Mouse (Mus musculus) layer of hippocampus, postnatal 25 days (tissue): ENCODE results near the gene Gm9639. TPM values are rescaled to one million over a fixed set of nuclear protein-coding genes. Genes with fewer than 3 reads are reported as not detected.
"Not testable (repeated sequence)": the region's sequence is repeated elsewhere in the genome, so short reads cannot be mapped to it uniquely, and the experiment has no call there.

ENCODE experiments used
- DNase-seq, 2 experiments: peaks; one replicate each; pipeline ENCODE4 v3.0.0; 2022; ENCODE audit warnings: mixed read lengths in 2 of 2, low spot score in 1 of 2; ENCODE audit errors: extremely low spot score in 1 of 2
- total RNA-seq, 2 experiments: library from RNA; stranded (reverse); gene quantifications; 2 replicates each; pipeline ENCODE4 v1.2.3; 2021

Gene Gm9639
- total RNA-seq, 2 experiments from 2014 or later, result not detected

DNA sequence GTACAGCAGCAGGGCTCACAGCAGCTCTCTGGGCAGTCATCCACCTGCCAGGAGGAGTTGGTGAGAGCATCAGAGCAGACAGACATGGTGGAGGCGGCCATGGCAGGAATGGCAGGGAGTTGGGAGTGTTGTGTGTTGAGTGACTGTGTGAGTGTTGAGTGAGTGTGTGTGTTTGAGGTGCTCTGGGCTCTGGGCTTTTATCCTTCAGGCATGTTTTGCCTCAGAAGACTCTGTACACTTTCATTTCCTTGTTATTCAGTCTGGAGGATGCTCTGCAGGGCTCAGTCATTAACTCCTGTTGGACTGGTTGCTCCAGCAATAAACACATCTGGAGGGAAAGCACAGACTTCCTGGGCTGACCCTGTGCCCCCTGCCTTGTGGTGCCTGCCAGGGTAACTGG lies 35.3 kb downstream of the Gm9639 start, which contains the start of gene Gm3233:
Gene Gm3233 (minus strand): TSS at position 101 of the 400 bp plus-strand sequence.
- not testable (repeated sequence) for DNase-seq

DNA sequence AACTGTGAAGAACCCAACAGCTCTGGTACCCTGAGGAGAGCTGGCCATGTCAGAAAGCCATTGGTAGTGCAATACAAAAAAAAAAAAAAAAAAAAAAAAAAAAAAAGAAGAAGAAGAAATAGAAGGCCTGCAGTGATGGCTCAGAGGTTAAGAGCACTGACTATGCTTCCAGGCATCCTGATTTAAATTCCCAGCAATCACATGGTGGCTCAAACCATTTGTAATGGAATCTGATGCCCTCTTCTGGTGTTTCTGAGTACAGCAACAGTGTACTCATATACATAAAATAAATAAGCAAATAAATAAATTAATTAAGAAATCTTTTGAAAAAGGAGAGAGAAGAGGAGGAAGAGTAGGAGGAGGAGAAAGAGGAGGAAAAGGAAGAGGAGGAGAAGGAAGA lies 41.4 kb downstream of the Gm9639 start:
- DNase-seq, result no peak

DNA sequence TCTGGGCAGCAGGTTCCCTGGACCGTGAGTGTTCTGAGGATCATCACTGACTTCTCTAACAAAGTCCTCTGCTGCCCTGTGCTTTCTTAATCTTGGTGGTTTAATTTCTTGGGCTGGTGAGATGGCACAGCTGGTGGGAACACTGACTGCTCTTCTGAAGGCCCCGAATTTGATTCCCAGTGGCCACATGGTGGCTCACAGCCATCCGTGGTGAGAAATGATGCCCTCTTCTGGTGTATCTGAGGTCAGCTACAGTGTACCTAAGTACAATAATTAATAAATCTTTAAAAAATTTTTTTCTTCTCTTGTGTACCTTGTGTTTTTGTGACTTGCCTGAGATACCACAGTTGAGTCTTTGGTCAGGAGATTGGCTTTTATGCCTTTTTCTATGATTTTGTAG lies 42.6 kb downstream of the Gm9639 start:
- DNase-seq, result not testable (repeated sequence)

DNA sequence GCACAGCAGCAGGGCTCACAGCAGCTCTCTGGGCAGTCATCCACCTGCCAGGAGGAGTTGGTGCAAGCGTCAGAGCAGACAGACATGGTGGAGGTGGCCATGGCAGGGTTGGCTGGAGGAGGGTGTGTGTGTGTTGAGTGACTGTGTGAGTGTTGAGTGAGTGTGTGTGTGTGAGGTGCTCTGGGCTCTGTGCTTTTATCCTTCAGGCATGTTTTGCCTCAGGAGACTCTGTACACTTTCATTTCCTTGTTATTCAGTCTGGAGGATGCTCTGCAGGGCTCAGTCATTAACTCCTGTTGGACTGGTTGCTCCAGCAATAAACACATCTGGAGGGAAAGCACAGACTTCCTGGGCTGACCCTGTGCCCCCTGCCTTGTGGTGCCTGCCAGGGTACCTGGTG lies 43.6 kb downstream of the Gm9639 start, which contains the start of gene Gm9736:
Gene Gm9736 (minus strand): TSS at position 101 of the 400 bp plus-strand sequence.
- not testable (repeated sequence) for DNase-seq

DNA sequence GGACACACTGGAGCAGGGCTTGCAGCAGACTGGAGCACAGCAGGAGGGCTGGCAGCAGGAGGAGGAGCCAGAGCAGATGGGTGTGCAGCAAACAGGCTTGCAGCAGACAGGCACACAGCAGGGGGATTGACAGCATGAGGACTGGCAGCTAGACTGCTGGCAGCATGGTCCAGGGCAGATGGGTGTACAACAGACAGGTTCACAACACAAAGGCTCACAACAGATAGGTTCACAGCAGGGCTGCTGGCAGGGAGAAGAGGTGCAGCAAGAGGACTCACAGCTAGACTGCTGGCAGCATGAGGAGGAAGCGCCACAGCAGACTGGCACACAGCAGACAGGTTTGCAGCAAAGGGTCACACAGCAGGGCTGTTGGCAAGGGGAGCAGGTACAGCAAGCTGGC lies 44.2 kb downstream of the Gm9639 start:
- not testable (repeated sequence) for DNase-seq

Other genes with a start within 250 kb of the Gm9639 start
- gene Pttg1ip, start 213.4 kb downstream of the Gm9639 start, total RNA-seq, result 10 to 100 TPM; 68.2 to 69.4 TPM
- 100 to 1,000 TPM; 116 to 128 TPM for gene Sumo3, start 189.0 kb downstream of the Gm9639 start, total RNA-seq
- 10 to 100 TPM; 29.0 to 29.8 TPM for gene Gm49325, start 188.9 kb downstream of the Gm9639 start, total RNA-seq
- 10 to 100 TPM; 69.8 to 88.4 TPM for gene Ube2g2, start 172.8 kb downstream of the Gm9639 start, total RNA-seq
- gene Tspear, start 108.5 kb downstream of the Gm9639 start, total RNA-seq, result not detected
- gene Gm19402, start 104.3 kb downstream of the Gm9639 start, total RNA-seq, result not detected
- gene Gm9508, start 97.8 kb downstream of the Gm9639 start, total RNA-seq, result not detected
- not detected for gene Gm10272, start 88.5 kb downstream of the Gm9639 start, total RNA-seq
- gene Gm10024, start 83.6 kb downstream of the Gm9639 start, total RNA-seq, result not detected
- not detected for gene Gm10142, start 79.3 kb downstream of the Gm9639 start, total RNA-seq
- gene Krtap12-1, start 74.5 kb downstream of the Gm9639 start, total RNA-seq, result not detected
- gene Gm10100, start 68.6 kb downstream of the Gm9639 start, total RNA-seq, result not detected
- not detected for gene Gm18596, start 52.4 kb downstream of the Gm9639 start, total RNA-seq
- not detected for gene Gm9736, start 43.7 kb downstream of the Gm9639 start, total RNA-seq
- not detected for gene Gm3233, start 35.4 kb downstream of the Gm9639 start, total RNA-seq
- not detected for gene Gm3238, start 23.8 kb downstream of the Gm9639 start, total RNA-seq
- gene Gm7138, start 18.1 kb downstream of the Gm9639 start, total RNA-seq, result not detected
- not detected for gene Gm3250, start 12.5 kb downstream of the Gm9639 start, total RNA-seq
- not detected for gene Gm7137, start 6.9 kb downstream of the Gm9639 start, total RNA-seq
- not detected for gene Gm19668, start 4.1 kb upstream of the Gm9639 start, total RNA-seq
- gene Gm9507, start 16.8 kb upstream of the Gm9639 start, total RNA-seq, result not detected
- not detected for gene Gm2696, start 19.6 kb upstream of the Gm9639 start, total RNA-seq
- not detected for gene Krtap10-4, start 32.0 kb upstream of the Gm9639 start, total RNA-seq
- not detected for gene Krtap10-10, start 40.9 kb upstream of the Gm9639 start, total RNA-seq
- gene Gm36176, start 51.7 kb upstream of the Gm9639 start, total RNA-seq, result not detected
- not detected for gene Gm10318, start 57.8 kb upstream of the Gm9639 start, total RNA-seq
- gene Gm3285, start 66.9 kb upstream of the Gm9639 start, total RNA-seq, result not detected
- 1 to 10 TPM; 5.0 to 5.2 TPM for gene Lrrc3, start 107.5 kb upstream of the Gm9639 start, total RNA-seq
- gene Trpm2, start 175.5 kb upstream of the Gm9639 start, total RNA-seq, result 10 to 100 TPM; 33.2 to 40.4 TPM
- gene 1810043G02Rik, start 183.4 kb upstream of the Gm9639 start, total RNA-seq, result 10 to 100 TPM; 31.3 to 39.8 TPM
- gene Pfkl, start 215.0 kb upstream of the Gm9639 start, total RNA-seq, result 100 to 1,000 TPM; 205 to 206 TPM
- under 1 TPM in 1 of 2 experiments, not detected in 1; 0.22 TPM for gene Dnmt3l, start 246.9 kb upstream of the Gm9639 start, total RNA-seq
- gene Aire, start 248.5 kb upstream of the Gm9639 start, total RNA-seq, result under 1 TPM; 0.16 to 0.27 TPM